Mouse (Mus musculus): ENCODE results near the gene Rab11fip3.

DNA sequence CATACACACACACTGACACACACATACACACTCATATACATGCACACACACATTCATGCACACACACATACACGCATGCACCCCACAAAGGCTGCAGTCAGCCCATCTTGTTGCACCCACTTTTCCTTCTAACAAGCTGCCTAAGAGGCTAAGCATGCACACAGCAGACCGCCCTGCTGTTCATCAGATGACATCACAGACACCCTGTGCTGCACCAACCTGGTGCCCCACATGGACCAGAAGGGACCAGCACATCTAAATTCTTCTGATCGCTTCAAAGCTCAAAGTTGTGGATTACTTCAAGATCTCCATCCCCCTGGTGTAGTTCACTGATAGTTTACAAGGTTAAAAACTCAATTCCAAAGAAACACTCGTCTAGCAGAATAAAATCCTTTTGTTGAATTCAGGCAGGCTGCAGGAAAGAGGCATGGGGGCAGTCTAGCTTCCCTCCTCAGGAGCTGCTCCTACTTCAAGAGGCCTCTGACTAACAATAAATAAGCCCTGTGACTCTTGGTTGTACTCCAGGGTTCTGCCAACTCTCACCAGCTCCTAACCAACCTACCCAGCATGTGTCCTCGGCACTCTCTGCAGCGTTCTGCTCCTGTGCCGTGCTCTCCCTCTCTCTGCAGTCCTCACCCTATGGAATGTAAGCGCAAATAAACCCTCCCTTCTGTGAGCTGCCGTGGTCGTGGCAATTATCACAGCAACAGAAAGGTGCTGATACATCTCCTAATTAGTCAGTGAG, 22.9 kb downstream of the Rab11fip3 start:
- TF ChIP-seq POLR2A (IDR thresholded peaks at IDR 0.05; ENCODE audit: insufficient read length, low read depth) = no peak
- TF ChIP-seq E2F4 (IDR thresholded peaks at IDR 0.05; ENCODE audit: insufficient read depth) = no peak
- TF ChIP-seq REST (IDR thresholded peaks at IDR 0.05; ENCODE audit: insufficient read depth, insufficient read length) = no peak
- TF ChIP-seq USF1 (IDR thresholded peaks at IDR 0.05; ENCODE audit: low read depth) = no peak
- no peak for TF ChIP-seq MAX (IDR thresholded peaks at IDR 0.05; ENCODE audit: low read depth)
- no peak for TF ChIP-seq TCF12 (IDR thresholded peaks at IDR 0.05; ENCODE audit: insufficient read depth, poor library complexity, severe bottlenecking)
- TF ChIP-seq CEBPB (IDR thresholded peaks at IDR 0.05; ENCODE audit: insufficient read depth, poor library complexity, severe bottlenecking) = no peak
- TF ChIP-seq MYOG (IDR thresholded peaks at IDR 0.05; ENCODE audit: control insufficient read depth in 1 of 3, insufficient read depth in 1 of 3, insufficient read length in 2 of 3, low read depth in 2 of 3) = no peak
- no peak for TF ChIP-seq SRF (IDR thresholded peaks at IDR 0.05; ENCODE audit: control insufficient read depth, insufficient read length, low read depth)
- TF ChIP-seq MYOD1 (IDR thresholded peaks at IDR 0.05; ENCODE audit: control insufficient read depth in 1 of 3, insufficient read length in 2 of 3, low read depth in 2 of 3) = no peak
- TF ChIP-seq TCF3 (IDR thresholded peaks at IDR 0.05; ENCODE audit: insufficient read length, low read depth) = no peak

Measured in myocyte (in vitro differentiated cells).